Mouse (Mus musculus): ENCODE measurements around the gene Cyp2ab1. TPM values are rescaled to one million over a fixed set of nuclear protein-coding genes. Genes with fewer than 3 reads are reported as not detected.

The Cyp2ab1 gene
- polyA plus RNA-seq, 1 experiment from 2014 or later, result not detected

GRCm38 (mm10) chr16:20271339-20271738, 53.9 kb downstream of the Cyp2ab1 start:
- Histone ChIP-seq H3K9me3 (replicated peaks) (no peaks in the 10 kb centered on the region), H3K4me2 (no peak overlapping the region), H3K4me1 (replicated peaks) (peaks cover 18% of the 10 kb centered on the region), H3K9ac (no peak overlapping the region), H3K27ac (ENCODE audit: poor library complexity, severe bottlenecking) (no peak overlapping the region), H3K4me3 (no peak overlapping the region), H3K36me3 (no peaks in the 10 kb centered on the region), H3K27me3 (replicated peaks) (peaks cover 3% of the 10 kb centered on the region; the same call in 1 of the 2 replicates)
- no peak for ATAC-seq (ENCODE audit: insufficient number of reproducible peaks, low FRiP score)
- 88% methylated on average over 4 of the region's 4 CpGs for WGBS

GRCm38 (mm10) chr16:20265089-20265488, 60.1 kb downstream of the Cyp2ab1 start:
- 55% methylated on average over 7 of the region's 7 CpGs for WGBS
- H3K27me3 ChIP-seq (replicated peaks), result peaks cover 6% of the 10 kb centered on the region; the same call in 1 of the 2 replicates
- H3K4me2 ChIP-seq, result no peak overlapping the region
- H3K9me3 ChIP-seq (replicated peaks), result no peaks in the 10 kb centered on the region
- H3K4me3 ChIP-seq, result no peak overlapping the region
- no peak for ATAC-seq (ENCODE audit: insufficient number of reproducible peaks, low FRiP score)
- H3K9ac ChIP-seq, result no peak overlapping the region
- no peaks in the 10 kb centered on the region for H3K36me3 ChIP-seq
- no peak overlapping the region for H3K27ac ChIP-seq (ENCODE audit: poor library complexity, severe bottlenecking)
- 0 out of 2 replicates have a peak, but pooled peaks cover 4% of the 10 kb centered on the region for H3K4me1 ChIP-seq (replicated peaks)

Other genes with a start within 250 kb of the Cyp2ab1 start
- gene Klhl24, start 227.9 kb downstream of the Cyp2ab1 start, polyA plus RNA-seq (2016; fragmentation: Nextera tagmentation; extraction: Ambion mirVana), result 48.9 and 49.7 TPM in 2 replicates
- gene Yeats2, start 184.3 kb downstream of the Cyp2ab1 start, polyA plus RNA-seq (2016; fragmentation: Nextera tagmentation; extraction: Ambion mirVana), result 33.3 and 33.5 TPM in 2 replicates
- 1.3 TPM in 2 replicates for gene Map6d1, start 84.0 kb downstream of the Cyp2ab1 start, polyA plus RNA-seq (2016; fragmentation: Nextera tagmentation; extraction: Ambion mirVana)
- gene Parl, start 23.0 kb downstream of the Cyp2ab1 start, polyA plus RNA-seq (2016; fragmentation: Nextera tagmentation; extraction: Ambion mirVana), result 74.6 and 75.8 TPM in 2 replicates
- gene Abcc5, start 101.0 kb upstream of the Cyp2ab1 start, polyA plus RNA-seq (2016; fragmentation: Nextera tagmentation; extraction: Ambion mirVana), result 86.0 and 94.9 TPM in 2 replicates
- 89.6 and 94.4 TPM in 2 replicates for gene Eif2b5, start 173.4 kb upstream of the Cyp2ab1 start, polyA plus RNA-seq (2016; fragmentation: Nextera tagmentation; extraction: Ambion mirVana)
- gene Dvl3, start 191.6 kb upstream of the Cyp2ab1 start, polyA plus RNA-seq (2016; fragmentation: Nextera tagmentation; extraction: Ambion mirVana), result 31.1 and 34.1 TPM in 2 replicates
- gene Ap2m1, start 210.1 kb upstream of the Cyp2ab1 start, polyA plus RNA-seq (2016; fragmentation: Nextera tagmentation; extraction: Ambion mirVana), result 487 and 490 TPM in 2 replicates
- gene Abcf3, start 223.2 kb upstream of the Cyp2ab1 start, polyA plus RNA-seq (2016; fragmentation: Nextera tagmentation; extraction: Ambion mirVana), result 55.2 and 55.4 TPM in 2 replicates